Mouse (Mus musculus) neural tube, embryonic 11.5 days (tissue): ENCODE results near the gene Trpm3. TPM values are rescaled to one million over a fixed set of nuclear protein-coding genes. Genes with fewer than 3 reads are reported as not detected.

Experiments used
- ATAC-seq: fragments of 200-750 bp; cut with Nextera tagmentation; 2 replicates; pipeline ENCODE4 v1.8.0; 2017; ENCODE audit warnings: moderate number of reproducible peaks, mild to moderate bottlenecking, moderate TSS enrichment, moderate library complexity; ENCODE audit not compliant: insufficient read depth, low FRiP score, low TSS enrichment
- DNase-seq: peaks from one replicate; pipeline ENCODE4 v3.0.0-alpha.2; 2015; ENCODE audit warnings: low spot score
- H3K27ac ChIP-seq: fragments of 300-500 bp; sonication (generic); 2 replicates; pipeline ENCODE4 v1.5.1; 2014; ENCODE audit warnings: low read depth, mild to moderate bottlenecking, low read length
- H3K27me3 ChIP-seq: fragments of 300-500 bp; sonication (generic); 2 replicates; pipeline ENCODE4 v1.6.1; 2014; ENCODE audit warnings: mild to moderate bottlenecking, low read length, mixed read lengths; ENCODE audit not compliant: control insufficient read depth, insufficient read depth
- H3K36me3 ChIP-seq: fragments of 300-500 bp; sonication (generic); 2 replicates; pipeline ENCODE4 v1.6.1; 2014; ENCODE audit warnings: mild to moderate bottlenecking, low read length, moderate library complexity, mixed read lengths; ENCODE audit not compliant: control insufficient read depth, insufficient read depth
- H3K4me1 ChIP-seq: fragments of 300-500 bp; sonication (generic); 2 replicates; pipeline ENCODE4 v1.6.1; 2014; ENCODE audit warnings: low read length, mixed read lengths; ENCODE audit not compliant: control insufficient read depth, insufficient read depth
- H3K4me2 ChIP-seq: fragments of 300-500 bp; sonication (generic); 2 replicates; pipeline ENCODE4 v1.6.1; 2014; ENCODE audit warnings: low read depth, mild to moderate bottlenecking, moderate library complexity
- H3K4me3 ChIP-seq: fragments of 300-500 bp; sonication (generic); 2 replicates; pipeline ENCODE4 v1.5.1; 2014; ENCODE audit warnings: low read depth, low read length
- H3K9ac ChIP-seq: fragments of 300-500 bp; sonication (generic); 2 replicates; pipeline ENCODE4 v1.6.1; 2014; ENCODE audit warnings: mild to moderate bottlenecking, low read length
- H3K9me3 ChIP-seq: fragments of 300-500 bp; sonication (generic); 2 replicates; pipeline ENCODE4 v1.6.1; 2016; ENCODE audit warnings: low read length; ENCODE audit not compliant: control insufficient read depth
- WGBS: fragments of 180-500 bp; shearing (Covaris S2); extraction: QIAGEN DNeasy Blood & Tissue Kit; methylation state at CpG from one replicate; pipeline ENCODE4 v1.1.7; 2014; 5-methylcytosine and 5-hydroxymethylcytosine counted together
- polyA plus RNA-seq: library from polyadenylated mRNA; unstranded; fragments of >200 nt; fragmentation: Nextera tagmentation; extraction: Ambion mirVana; gene quantifications from 2 replicates; pipeline ENCODE4 v1.2.1, GENCODE M21; 2014

Gene Trpm3
- polyA plus RNA-seq, 1 experiment from 2014 or later, result 0.80 TPM

DNA sequence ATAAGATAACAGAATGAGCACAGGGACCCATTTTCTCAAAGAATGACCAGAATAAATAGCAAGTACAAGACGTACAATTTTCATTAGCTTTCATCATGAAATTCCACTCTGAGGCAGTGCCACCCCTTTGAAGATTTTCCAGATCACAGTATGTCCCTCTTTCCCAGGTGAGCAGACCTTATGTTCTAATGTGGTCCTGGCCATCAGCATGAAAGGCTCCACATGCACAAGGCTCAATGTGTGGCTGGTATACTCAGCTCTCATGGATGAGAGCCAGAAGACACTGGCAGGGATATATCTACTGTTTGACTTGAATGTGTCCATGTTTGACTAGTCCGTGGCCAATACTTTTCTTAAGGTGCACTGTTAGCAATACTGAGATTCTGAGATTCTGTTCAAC is 298.4 kb downstream of the Trpm3 start:
- DNase-seq (no peak), ATAC-seq (no peak)
- no peak overlapping the region for H3K9ac ChIP-seq
- H3K4me2 ChIP-seq, result no peak overlapping the region
- no peaks in the 10 kb centered on the region for H3K9me3 ChIP-seq
- H3K4me3 ChIP-seq, result no peak overlapping the region
- WGBS, result 87% methylated on average over 2 of the region's 2 CpGs
- no peak overlapping the region for H3K27ac ChIP-seq
- no peaks in the 10 kb centered on the region for H3K36me3 ChIP-seq
- no peaks in the 10 kb centered on the region for H3K4me1 ChIP-seq
- no peaks in the 10 kb centered on the region for H3K27me3 ChIP-seq

DNA sequence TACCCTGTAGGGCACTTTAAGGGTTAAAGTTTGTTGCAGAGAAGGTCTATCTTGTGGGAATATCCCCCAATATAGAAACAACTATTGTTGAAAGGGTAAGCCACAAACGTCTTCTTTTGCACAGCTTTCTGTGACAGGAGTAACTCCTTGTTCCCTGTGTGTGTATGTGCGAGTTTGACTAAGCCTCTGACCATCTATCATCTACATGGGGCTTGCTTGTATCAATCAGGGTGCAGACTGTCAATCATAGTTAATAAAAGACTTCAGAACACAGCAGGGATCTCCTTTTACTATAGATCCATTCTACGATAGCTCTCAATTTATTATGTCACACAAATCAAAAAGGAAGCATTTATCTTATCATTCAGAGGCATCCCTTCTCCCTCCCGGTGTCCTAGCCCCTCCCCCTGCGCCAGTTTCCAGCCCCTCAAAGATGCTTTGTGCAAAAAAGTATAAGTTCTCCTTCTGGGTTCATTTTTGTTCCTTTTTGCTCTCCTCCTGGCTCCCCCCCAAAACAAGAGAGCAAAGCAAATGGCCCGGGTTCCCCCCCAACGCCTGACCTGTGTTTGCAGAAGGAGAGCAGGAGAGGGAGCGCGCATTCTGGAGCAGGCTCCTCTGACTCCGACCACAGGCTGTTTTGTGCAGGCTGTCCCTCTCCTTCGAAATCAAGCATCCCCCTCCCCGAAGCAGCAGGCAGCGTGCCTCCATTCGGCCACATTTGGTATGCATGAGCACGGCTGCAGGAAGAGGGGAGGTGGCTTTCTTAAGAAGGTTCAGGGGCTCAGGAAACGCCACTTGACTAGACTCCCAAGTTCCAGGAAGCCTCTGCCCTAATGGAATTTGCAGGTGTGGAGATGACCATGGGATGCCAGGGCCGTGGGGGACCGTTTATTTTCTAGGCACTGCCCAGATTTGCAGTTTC is 308.8 kb downstream of the Trpm3 start:
- Histone ChIP-seq H3K9ac (peak overlapping the region; percentile 44), H3K36me3 (no peaks in the 10 kb centered on the region), H3K27ac (no peak overlapping the region), H3K4me2 (peak overlapping the region; percentile 66), H3K4me1 (peaks cover 7% of the 10 kb centered on the region; the same call in 1 of the 2 replicates), H3K4me3 (peak overlapping the region; percentile 35), H3K9me3 (no peaks in the 10 kb centered on the region), H3K27me3 (no peaks in the 10 kb centered on the region)
- WGBS, result 3% methylated on average over 18 of the region's 18 CpGs
- ATAC-seq (peak; percentile 49), DNase-seq (peak; percentile 40)

DNA sequence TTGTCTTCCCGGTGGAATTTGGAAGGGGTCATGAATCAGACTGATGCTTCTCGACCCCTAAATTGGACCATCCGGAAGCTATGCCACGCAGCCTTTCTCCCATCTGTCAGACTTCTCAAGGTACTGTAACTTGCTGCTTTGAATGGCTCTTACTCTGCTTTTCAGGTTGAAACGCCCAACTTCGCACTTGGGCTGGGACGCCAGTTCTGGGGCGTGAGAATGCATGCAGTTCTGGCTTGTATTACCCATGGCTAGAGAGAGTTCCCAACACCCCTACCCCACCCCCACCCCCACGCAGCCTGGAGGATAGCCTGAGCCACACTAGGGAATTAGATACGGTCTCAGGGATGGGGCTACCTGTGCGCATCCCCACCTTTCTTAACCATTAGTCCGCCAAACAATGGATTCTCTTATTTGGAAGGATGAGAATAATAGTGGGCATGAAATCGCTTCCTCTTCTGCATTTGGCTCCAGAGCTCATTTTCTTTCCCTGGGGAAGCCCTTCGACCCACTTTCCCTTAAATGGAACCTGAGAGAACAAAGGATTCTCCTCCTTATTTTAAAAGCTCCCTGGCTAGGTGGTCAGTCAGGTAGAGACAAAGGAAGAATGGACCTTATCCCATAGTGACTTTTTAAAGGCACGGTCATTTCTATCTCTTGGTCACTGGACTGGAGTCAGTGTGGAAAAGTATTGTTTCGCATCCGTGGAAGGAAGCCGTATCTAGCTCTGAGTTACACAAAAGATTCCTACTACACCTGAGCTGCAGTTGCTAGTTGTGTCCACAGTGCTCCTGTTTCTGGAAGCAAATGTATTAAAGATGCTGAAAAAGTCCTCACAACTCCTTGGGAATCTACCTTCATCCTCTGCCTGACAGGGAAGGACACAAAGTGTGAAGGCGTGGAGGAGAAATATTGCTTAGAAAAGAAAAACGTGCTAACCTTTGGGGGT is 309.8 kb downstream of the Trpm3 start:
- H3K27me3 ChIP-seq, result no peaks in the 10 kb centered on the region
- no peaks in the 10 kb centered on the region for H3K36me3 ChIP-seq
- no peaks in the 10 kb centered on the region for H3K9me3 ChIP-seq
- H3K4me3 ChIP-seq, result peak overlapping the region; percentile 35
- DNase-seq (no peak), ATAC-seq (peak; percentile 45)
- no peak overlapping the region; the same call in 1 of the 2 replicates for H3K9ac ChIP-seq
- H3K27ac ChIP-seq, result no peak overlapping the region
- 31% methylated on average over 20 of the region's 20 CpGs for WGBS
- peak overlapping the region; percentile 66 for H3K4me2 ChIP-seq
- peaks cover 7% of the 10 kb centered on the region; the same call in 1 of the 2 replicates for H3K4me1 ChIP-seq

DNA sequence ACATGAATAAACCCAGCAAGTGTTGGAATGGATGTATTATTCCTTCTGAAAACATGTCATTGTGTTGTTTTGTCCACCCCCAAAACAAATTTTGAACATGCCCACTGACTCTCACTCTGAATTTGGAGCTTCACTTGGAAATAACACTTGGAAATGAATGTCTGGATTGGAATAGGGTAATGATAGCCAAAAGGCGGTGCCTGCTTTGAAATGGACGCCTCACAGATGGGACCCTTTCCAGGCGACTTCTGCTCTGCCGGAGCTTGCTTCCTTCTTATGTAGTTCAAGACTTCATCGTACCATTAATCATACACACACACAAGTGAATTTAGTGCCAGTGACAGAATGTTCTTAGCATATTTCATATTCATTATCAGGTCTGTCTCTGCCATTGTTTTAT is 312.4 kb downstream of the Trpm3 start:
- Histone ChIP-seq H3K9ac (no peak overlapping the region), H3K27ac (no peak overlapping the region), H3K4me1 (peaks cover 7% of the 10 kb centered on the region; the same call in 1 of the 2 replicates), H3K4me3 (no peak overlapping the region), H3K27me3 (no peaks in the 10 kb centered on the region), H3K9me3 (no peaks in the 10 kb centered on the region), H3K4me2 (no peak overlapping the region), H3K36me3 (no peaks in the 10 kb centered on the region)
- ATAC-seq, result no peak
- 90% methylated on average over 5 of the region's 5 CpGs for WGBS
- no peak for DNase-seq

DNA sequence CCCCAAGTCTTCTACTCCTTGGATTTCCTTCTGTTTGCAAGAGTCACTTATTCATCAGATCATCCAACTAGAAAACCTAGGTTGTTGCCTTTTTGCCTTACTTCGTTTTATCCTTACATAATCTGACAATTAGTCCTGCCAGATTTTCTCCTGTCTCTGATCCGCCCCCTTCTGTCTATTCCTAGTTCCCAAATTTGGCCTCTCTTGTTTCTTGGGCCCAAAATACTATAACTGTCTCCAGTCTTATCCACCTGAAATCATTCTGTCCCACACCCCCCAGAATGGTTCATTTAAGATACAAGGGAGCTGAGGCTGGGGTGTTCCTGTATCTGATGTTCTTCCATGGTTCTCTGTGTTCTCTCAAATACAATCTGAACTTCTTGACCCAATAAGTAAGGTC is 318.1 kb downstream of the Trpm3 start:
- 89% methylated on average over 2 of the region's 2 CpGs for WGBS
- no peaks in the 10 kb centered on the region for H3K27me3 ChIP-seq
- no peak for ATAC-seq

DNA sequence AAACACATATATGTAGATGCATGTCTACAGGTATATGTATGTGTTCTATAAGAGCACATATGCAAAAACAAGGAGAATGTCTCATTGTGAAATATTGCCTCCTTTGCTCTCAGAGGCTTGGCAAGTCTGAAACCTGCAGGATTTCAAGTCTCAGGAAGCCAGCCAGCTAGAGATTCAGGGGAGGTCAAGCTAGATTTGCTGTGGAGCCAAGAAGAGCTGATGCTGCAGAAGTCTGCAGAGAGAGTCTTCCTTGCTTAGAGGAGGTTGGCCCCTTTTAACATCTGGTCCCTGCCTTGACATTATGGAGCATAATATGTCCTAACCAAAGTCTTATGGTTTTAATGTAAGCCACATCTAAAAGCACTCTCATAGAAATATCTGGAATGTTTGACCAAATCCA is 323.2 kb downstream of the Trpm3 start:
- no peaks in the 10 kb centered on the region for H3K36me3 ChIP-seq
- H3K27me3 ChIP-seq, result no peaks in the 10 kb centered on the region
- no peak overlapping the region for H3K4me3 ChIP-seq
- DNase-seq (no peak), ATAC-seq (no peak)
- no peak overlapping the region for H3K27ac ChIP-seq
- H3K9me3 ChIP-seq, result no peaks in the 10 kb centered on the region
- H3K4me1 ChIP-seq, result no peaks in the 10 kb centered on the region
- H3K9ac ChIP-seq, result no peak overlapping the region
- no peak overlapping the region for H3K4me2 ChIP-seq

More for the DNA sequence above, 318.1 kb downstream of the Trpm3 start:
- H3K4me1 ChIP-seq, result no peaks in the 10 kb centered on the region
- no peak overlapping the region for H3K9ac ChIP-seq
- H3K36me3 ChIP-seq, result no peaks in the 10 kb centered on the region
- H3K27ac ChIP-seq, result no peak overlapping the region
- no peak for DNase-seq
- no peak overlapping the region for H3K4me3 ChIP-seq
- no peak overlapping the region for H3K4me2 ChIP-seq
- no peaks in the 10 kb centered on the region for H3K9me3 ChIP-seq

DNA sequence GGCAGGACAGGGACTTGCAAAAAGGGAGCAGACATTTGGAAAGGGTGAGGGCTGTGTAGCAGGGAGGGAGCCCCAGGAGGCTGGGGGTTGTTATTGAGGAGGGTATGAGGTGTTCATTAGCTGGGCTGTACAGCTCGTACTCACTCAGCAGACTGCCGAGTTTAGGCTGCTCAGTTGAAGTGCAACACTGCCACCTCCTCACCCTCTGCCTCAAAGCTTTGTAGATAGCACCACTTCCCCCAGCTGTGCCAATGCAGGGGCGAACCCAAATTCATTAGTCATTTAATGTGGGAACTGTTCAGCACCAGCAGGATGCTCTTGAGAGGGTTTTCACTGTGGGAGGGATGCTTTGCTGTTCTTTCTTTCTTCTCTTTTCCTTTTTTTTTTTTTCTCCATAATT is 324.7 kb downstream of the Trpm3 start:
- Histone ChIP-seq H3K9me3 (no peaks in the 10 kb centered on the region), H3K36me3 (no peaks in the 10 kb centered on the region), H3K27me3 (no peaks in the 10 kb centered on the region), H3K4me2 (no peak overlapping the region), H3K9ac (no peak overlapping the region), H3K4me1 (no peaks in the 10 kb centered on the region), H3K4me3 (no peak overlapping the region), H3K27ac (no peak overlapping the region)
- 60% methylated on average over 3 of the region's 3 CpGs for WGBS
- ATAC-seq (no peak), DNase-seq (no peak)

DNA sequence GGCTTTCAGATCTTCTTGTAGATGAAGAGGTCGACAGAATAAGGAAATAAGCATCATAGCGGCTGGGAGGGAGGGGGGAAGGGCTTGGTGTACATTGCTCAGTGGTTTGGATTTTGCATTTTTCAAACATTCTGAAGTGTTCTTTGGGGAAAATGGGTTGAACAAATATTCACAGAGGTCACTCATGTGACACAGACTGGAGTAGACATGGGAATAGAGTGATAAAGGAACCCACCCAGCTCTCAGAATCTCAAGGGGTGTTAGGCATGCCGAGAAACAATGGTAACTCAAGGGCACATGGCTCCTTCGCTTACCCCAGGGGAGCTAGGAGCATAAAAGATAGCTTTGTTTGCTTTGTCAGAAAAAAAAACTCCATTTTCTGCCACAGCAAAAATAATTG is 330.8 kb downstream of the Trpm3 start:
- H3K9me3 ChIP-seq, result no peaks in the 10 kb centered on the region
- H3K4me2 ChIP-seq, result no peak overlapping the region
- H3K27me3 ChIP-seq, result no peaks in the 10 kb centered on the region
- no peaks in the 10 kb centered on the region for H3K4me1 ChIP-seq
- H3K9ac ChIP-seq, result no peak overlapping the region
- no peak overlapping the region for H3K4me3 ChIP-seq
- DNase-seq (no peak), ATAC-seq (no peak)
- no peaks in the 10 kb centered on the region for H3K36me3 ChIP-seq
- 77% methylated on average over 4 of the region's 4 CpGs for WGBS
- H3K27ac ChIP-seq, result no peak overlapping the region
